Mouse (Mus musculus) small intestine, adult 10 weeks (tissue): ENCODE results near the gene Hist1h2bg. TPM values are rescaled to one million over a fixed set of nuclear protein-coding genes. Genes with fewer than 3 reads are reported as not detected.

Experiments
- polyA plus RNA-seq: library from polyadenylated mRNA; stranded (reverse); fragments of 350-450 nt; fragmentation: Illumina TruSeq; extraction: RNeasy Lipid Tissue Mini Kit (QIAGEN cat#74804); gene quantifications from one replicate; pipeline ENCODE4 v1.2.3, GENCODE M21; 2014; ENCODE audit warnings: low replicate concordance

The Hist1h2bg gene
- polyA plus RNA-seq, 1 experiment from 2014 or later: 0.85 TPM

Other genes starting within 250 kb of the Hist1h2bg start
- gene Zfp322a, start 202.2 kb upstream of the Hist1h2bg start, polyA plus RNA-seq: 62.6 TPM
- gene Abt1, start 147.5 kb upstream of the Hist1h2bg start, polyA plus RNA-seq: 1.4 TPM
- not detected for gene Btn1a1, start 105.5 kb upstream of the Hist1h2bg start, polyA plus RNA-seq
- not detected for gene Btn2a2, start 82.5 kb upstream of the Hist1h2bg start, polyA plus RNA-seq
- gene Hist1h4h, start 40.3 kb upstream of the Hist1h2bg start, polyA plus RNA-seq: not detected
- not detected for gene Hist1h2af, start 37.5 kb upstream of the Hist1h2bg start, polyA plus RNA-seq
- not detected for gene Hist1h3g, start 36.0 kb upstream of the Hist1h2bg start, polyA plus RNA-seq
- 0.59 TPM for gene Hist1h2bh, start 28.0 kb upstream of the Hist1h2bg start, polyA plus RNA-seq
- gene Hist1h3f, start 27.3 kb upstream of the Hist1h2bg start, polyA plus RNA-seq: not detected
- not detected for gene Hist1h4f, start 19.7 kb upstream of the Hist1h2bg start, polyA plus RNA-seq
- 0.52 TPM for gene Hist1h1d, start 18.1 kb upstream of the Hist1h2bg start, polyA plus RNA-seq
- gene Hist1h3e, start 9.0 kb upstream of the Hist1h2bg start, polyA plus RNA-seq: 0.56 TPM
- 0.97 TPM for gene Hist1h2ae, start 176 bp upstream of the Hist1h2bg start, polyA plus RNA-seq
- not detected for gene Hist1h2bf, start 2.8 kb downstream of the Hist1h2bg start, polyA plus RNA-seq
- not detected for gene Hist1h2ad, start 3.0 kb downstream of the Hist1h2bg start, polyA plus RNA-seq
- 1.4 TPM for gene Hist1h3d, start 4.4 kb downstream of the Hist1h2bg start, polyA plus RNA-seq
- 0.67 TPM for gene Hist1h4d, start 10.2 kb downstream of the Hist1h2bg start, polyA plus RNA-seq
- gene Hist1h2be, start 49.7 kb downstream of the Hist1h2bg start, polyA plus RNA-seq: 2.2 TPM
- 0.30 TPM for gene Hist1h1e, start 51.2 kb downstream of the Hist1h2bg start, polyA plus RNA-seq
- 1.2 TPM for gene Hist1h2ac, start 112.6 kb downstream of the Hist1h2bg start, polyA plus RNA-seq
- 239 TPM for gene Hist1h2bc, start 112.8 kb downstream of the Hist1h2bg start, polyA plus RNA-seq
- gene Hist1h1t, start 124.4 kb downstream of the Hist1h2bg start, polyA plus RNA-seq: not detected
- 1.6 TPM for gene Hist1h4c, start 127.1 kb downstream of the Hist1h2bg start, polyA plus RNA-seq
- 13.5 TPM for gene Hfe, start 139.5 kb downstream of the Hist1h2bg start, polyA plus RNA-seq
- 15.6 TPM for gene Hist1h1c, start 167.4 kb downstream of the Hist1h2bg start, polyA plus RNA-seq
- not detected for gene Hist1h3c, start 174.2 kb downstream of the Hist1h2bg start, polyA plus RNA-seq
- gene Hist1h2bb, start 175.3 kb downstream of the Hist1h2bg start, polyA plus RNA-seq: not detected
- not detected for gene Hist1h2ab, start 179.7 kb downstream of the Hist1h2bg start, polyA plus RNA-seq
- not detected for gene Hist1h3b, start 180.9 kb downstream of the Hist1h2bg start, polyA plus RNA-seq
- gene Hist1h4b, start 185.6 kb downstream of the Hist1h2bg start, polyA plus RNA-seq: not detected
- gene Hist1h4a, start 189.8 kb downstream of the Hist1h2bg start, polyA plus RNA-seq: not detected
- not detected for gene Hist1h3a, start 191.0 kb downstream of the Hist1h2bg start, polyA plus RNA-seq
- gene Hist1h1a, start 192.3 kb downstream of the Hist1h2bg start, polyA plus RNA-seq: not detected
- 67.0 TPM for gene Trim38, start 198.5 kb downstream of the Hist1h2bg start, polyA plus RNA-seq
- gene Slc17a2, start 235.6 kb downstream of the Hist1h2bg start, polyA plus RNA-seq: 0.33 TPM